Mouse (Mus musculus): ENCODE results near the gene Nhsl1.

- TF ChIP-seq CTCF (IDR thresholded peaks at IDR 0.05) (no peak), EP300 (IDR thresholded peaks at IDR 0.05) (no peak)
These were observed 116.7 kb downstream of the Nhsl1 start for GRCm38 (mm10) chr10:18435454-18435853.
